Mouse (Mus musculus) layer of hippocampus, adult 9-11 months (tissue): ENCODE results near the gene Ctsa.
A peak's percentile ranks its signal among the peaks of the same experiment; 100 is the strongest.
"Not testable (repeated sequence)": the region's sequence is repeated elsewhere in the genome, so short reads cannot be mapped to it uniquely, and the experiment has no call there.

Source experiments
- DNase-seq: peaks from one replicate; pipeline ENCODE4 v3.0.0; 2022

Ctsa gene

GRCm38 (mm10) chr2:164856309-164857100 lies 23.8 kb downstream of the Ctsa start:
- DNase-seq, result no peak

- DNase-seq, result no peak
These were observed 24.6 kb downstream of the Ctsa start, which contains the start of gene Pltp for GRCm38 (mm10) chr2:164857101-164857821. Gene Pltp (minus strand): TSS chr2:164857711.

DNA sequence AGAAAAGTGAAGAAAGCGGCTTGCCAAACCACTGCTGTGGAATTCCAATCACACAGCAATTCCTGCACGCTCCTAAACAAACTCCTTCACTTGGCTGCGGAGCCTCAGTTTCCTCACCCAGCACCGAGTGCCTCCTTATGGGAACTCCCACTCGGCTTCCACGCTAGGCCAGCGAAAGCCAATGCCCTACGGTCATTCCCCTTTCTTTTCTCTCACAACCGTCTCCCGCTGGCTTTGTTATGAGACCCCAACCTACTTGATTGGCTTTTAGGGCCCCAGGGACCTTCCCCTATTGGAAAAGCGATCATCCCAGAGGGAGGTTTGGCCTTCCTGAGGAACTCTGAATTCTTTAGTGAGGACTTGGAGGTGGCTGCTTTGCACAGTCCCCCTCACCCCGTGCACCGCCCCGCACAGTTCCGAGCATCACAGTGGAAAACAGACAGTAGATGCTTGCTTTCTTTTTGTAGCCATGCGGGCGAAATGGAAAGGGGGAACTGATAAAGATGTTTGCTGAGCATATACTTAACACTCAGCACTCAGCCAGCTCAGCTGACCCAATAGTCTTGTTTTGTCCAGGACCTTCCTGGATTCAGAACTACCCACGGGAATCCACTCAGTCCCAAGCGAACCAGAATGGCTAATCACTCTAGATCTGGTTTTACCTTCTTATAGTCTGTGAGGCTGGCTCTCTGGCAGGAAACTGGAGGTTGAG lies 25.3 kb downstream of the Ctsa start:
- DNase-seq, result no peak

- no peak for DNase-seq
These were observed 26.5 kb downstream of the Ctsa start for GRCm38 (mm10) chr2:164859155-164859554.

DNA sequence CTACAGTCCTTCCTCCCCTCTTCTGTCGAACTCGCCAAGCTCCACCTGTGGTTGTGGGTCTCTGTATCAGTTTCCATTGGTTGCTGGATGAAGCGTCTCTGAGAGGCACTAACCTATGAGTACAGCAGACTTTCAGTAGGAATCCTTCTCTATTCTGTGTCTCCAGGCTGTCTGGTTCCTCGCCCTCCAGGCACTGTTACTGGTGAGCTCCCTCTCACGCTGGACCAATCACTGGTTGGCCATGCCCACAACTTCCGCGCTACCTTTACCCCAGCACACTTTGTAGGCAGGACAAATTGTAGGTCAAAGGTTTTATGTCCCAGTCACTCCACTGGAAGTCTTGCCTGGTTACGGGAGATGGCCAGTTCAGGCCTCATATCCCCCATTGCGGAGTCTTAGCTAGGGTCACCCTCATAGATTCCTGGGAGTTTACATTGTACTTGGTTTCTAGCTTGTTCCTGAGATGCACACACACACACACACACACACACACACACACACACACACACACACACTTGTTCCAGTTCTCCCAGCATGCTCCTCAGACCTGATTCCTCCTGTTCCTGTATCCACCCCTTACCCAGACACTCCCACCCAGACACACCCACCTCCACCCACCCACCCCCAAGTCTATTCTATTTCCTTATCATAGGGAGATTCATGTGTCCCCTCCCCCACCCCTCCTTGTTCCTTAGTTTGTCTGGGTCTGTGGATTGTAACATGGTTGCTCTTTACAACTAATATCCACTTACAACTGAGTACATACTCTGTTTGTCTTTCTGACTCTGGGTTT lies 27.2 kb downstream of the Ctsa start:
- DNase-seq, result no peak

DNA sequence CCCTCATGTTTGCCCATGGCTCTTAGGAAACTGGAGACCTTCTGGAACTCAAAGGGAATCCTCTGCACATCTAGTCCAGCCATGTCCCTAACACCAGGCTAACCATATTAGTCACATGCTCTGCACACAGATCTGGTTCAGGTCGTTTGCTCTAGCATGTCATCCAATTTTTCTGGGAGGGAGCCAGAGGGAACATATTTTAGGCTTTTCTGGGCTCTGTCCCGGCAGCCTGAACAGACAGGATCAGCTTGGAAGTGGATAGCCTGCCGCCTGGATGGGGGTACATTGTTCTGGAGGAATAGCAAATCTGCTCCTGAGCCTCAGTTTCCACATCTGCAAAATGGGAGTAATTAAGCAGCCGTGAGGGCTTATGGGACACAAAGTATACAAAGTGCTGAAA lies 28.4 kb downstream of the Ctsa start:
- DNase-seq, result no peak

DNA sequence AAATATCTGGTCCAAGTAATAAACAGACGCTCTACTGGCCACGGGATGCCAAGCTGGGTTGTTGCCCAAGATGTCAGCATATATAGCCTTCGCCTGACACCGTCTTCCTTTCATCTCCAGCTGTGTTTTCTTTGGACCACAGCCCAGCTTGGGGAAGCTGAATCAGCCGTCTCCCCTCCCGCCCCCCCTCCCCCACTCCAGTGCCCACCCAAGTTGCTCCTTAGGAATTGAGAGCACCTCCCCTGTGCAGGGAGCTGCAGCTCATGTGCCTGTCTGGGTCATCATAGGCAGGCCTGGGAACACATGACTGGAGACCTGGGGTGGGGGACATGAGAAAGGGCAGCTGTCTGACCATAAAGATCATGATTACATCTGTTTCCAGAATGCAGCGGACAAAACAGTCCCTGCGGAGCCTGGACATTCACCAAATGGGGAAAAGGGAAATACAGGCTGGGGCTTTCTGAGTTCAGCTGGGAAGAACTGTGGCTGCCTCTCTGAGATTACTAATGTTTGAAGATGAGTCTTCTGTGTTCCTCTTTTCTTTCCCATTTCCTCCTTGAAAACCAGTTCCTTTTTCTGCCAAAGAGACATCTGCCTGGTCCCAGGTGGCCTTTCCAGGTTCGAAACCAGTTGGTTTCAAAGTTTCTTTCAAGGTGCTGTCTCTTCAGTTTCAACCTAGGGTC lies 29.6 kb downstream of the Ctsa start:
- DNase-seq, result no peak

- DNase-seq, result not testable (repeated sequence)
These were observed 30.7 kb downstream of the Ctsa start for GRCm38 (mm10) chr2:164863411-164863810.

GRCm38 (mm10) chr2:164864593-164864992 lies 31.9 kb downstream of the Ctsa start:
- DNase-seq, result no peak

DNA sequence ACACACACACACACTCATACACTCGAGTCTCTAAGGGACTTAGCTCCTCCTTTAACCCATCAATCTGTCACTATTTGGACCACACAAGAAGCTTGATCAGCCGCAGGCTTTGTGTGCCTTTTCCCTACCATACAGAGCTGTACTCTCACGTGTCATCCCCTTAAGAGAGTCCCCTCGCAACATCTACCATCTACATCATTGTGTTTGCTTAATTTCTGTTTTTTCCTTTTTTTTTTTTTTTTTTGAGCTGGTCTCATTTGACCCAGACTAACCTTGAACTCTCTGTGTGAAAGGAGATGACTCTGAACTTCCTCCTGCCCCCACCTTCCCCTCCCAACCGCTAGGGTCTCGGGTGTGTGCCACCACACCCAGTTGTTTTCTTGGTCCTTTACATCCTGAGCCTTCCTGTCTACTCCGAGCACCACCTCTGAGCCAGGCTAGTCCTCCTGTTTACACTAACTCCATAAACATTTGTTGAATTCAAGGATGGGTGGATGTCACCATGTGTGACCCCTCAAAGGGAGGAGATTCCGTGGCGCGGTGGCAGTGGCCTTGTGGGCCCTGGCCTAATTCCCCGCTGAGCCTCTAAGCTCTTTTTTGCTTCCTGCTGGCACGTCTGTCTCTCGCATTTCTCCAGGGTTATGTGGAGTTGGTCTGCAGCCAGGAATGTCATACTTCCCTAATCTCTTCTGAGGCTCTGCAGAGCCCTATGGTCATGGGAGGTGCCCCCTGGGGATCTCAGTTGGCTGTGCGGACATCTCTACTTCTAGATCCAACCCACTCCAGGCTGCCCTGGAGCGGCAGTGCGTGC lies 34.3 kb downstream of the Ctsa start:
- DNase-seq, result no peak

GRCm38 (mm10) chr2:164867566-164867965 lies 34.9 kb downstream of the Ctsa start:
- DNase-seq, result no peak

- DNase-seq, result no peak
These were observed 35.8 kb downstream of the Ctsa start for GRCm38 (mm10) chr2:164868491-164868890.

DNA sequence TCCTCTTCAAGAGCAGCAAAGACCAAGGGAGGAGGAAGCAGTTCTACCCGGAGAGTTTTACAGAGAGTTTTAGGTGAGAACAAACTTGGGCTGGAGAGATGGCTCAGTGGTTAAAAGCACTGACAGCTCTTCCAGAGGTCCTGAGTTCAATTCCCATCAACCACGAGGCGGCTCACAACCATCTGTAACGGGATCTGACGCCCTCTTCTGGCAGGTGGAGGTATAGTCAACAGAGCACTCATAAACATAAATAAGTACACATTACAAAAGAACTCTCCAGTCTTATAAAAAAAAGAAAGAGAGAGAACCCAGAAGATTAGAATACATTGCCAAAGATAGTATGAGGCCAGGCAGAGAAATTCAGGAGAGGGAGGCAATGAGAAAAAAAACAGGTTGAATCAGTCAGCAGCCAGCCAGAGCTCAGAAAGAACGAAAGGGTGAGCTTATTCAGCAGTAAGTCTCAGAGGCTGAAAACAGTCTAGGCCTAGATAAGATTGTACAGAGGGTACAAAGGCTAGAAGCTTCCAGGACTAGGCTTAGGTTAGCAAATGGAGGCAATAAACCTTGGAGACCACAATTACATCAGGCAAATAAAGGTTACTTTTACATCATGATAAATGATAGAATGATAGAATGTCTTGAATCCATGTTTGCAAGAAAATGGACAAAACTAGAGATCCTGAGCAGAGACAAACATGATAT lies 39.1 kb downstream of the Ctsa start:
- no peak for DNase-seq

DNA sequence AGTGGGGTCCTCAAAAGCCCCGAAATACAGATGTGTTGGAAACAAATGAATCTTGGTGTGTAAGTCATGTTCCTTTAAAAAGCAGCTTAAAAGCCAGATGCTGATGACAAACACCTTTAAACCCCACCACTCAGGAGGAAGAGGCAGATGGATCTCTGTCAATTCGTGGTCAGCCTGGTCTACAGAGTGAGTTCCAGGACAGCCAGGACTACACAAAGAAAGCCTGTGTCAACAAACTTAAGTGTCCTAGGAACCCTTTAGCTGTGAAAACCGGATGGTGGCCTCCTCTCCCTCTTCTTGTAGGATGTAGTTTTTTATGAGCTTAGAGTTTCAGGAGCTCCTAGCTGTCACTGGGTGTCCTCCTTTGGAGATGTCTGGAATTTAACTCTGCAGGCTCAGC lies 40.9 kb downstream of the Ctsa start:
- DNase-seq, result no peak

DNA sequence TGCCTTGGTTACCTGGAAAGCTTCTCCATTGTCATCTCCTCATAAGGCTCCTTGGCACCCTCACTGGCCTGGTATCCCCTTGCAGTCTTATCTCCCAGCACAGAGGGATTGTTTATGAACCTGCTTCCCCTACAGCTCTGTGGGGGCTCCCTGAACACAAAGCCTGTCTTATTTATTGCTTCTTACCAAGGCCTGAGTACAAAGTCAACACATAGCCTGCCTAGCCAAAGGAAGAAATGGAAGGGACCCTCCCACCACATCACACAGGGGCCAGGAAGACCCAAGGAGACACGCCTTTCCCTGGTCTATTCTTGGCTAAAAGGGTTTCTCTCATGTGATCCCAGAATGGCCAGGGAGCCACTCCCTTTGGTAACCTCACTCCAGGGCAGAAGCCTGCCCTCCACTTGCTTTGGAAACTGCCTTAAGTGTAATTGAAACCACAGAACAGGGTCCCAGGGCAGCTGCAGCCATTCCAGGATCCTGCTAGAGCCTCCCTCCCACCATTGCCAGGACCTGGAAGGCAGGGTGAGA lies 41.6 kb downstream of the Ctsa start:
- DNase-seq, result no peak

- DNase-seq, result not testable (repeated sequence)
These were observed 43.0 kb downstream of the Ctsa start for GRCm38 (mm10) chr2:164875648-164876047.

GRCm38 (mm10) chr2:164877376-164878215 lies 44.9 kb downstream of the Ctsa start:
- not testable (repeated sequence) for DNase-seq

DNA sequence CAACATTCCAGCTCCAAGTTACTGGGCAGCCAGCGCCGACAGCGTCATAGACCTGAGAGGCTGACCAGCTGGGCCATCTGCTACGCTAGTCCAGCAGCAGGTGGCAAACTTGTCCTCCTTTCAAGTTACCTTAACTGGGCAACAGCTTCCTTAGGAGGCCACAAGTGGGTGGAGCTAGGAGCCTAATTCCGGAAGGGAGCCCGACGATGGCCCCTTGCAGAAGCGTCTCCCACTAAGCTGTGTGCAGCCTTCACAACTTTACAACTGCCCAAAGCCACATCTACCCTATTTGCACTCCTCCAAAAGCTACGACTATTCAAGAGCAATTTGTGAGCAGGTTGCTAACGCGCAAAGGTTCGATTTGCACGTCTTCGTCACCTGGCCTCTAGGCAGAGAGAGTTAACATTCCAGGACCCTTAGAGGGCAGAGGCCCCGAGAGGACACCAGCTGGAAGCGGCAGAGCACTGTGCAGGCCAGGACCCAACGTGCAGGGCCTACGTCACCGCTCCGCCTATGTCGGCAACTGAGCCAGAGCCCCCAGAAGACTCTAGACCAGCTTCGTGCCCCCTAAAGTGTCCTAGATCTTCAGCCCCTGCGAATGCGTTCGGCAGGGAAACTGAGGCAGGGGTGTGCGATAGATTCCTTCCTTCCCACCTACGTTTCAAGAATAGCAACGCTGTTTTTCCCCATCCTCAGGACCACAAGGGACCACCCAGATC lies 46.0 kb downstream of the Ctsa start:
- DNase-seq, result peak; percentile 56

- peak; percentile 89 for DNase-seq
These were observed 46.5 kb downstream of the Ctsa start, which contains the start of gene Pcif1 for GRCm38 (mm10) chr2:164879228-164879567. Gene Pcif1 (plus strand): TSS chr2:164879304.
